In genomic region chr6:41225382-41225781, GRCm38 (mm10) we compare ENCODE assay signal across 21 mouse cellular contexts.
DNase-seq lines count a peak whose midpoint lies in the region; ATAC-seq lines count a peak whose summit lies in the region.
"Had no signal": no experiment of that assay in that cellular context is flagged by ENCODE, and none has a peak within 500 bp of the region (broad histone marks: within the 10 kb centered on the region; RNA-seq: fewer than 3 reads in every experiment).

No protein-coding gene starts in this region.

- H3K4me1 ChIP-seq in megakaryocyte, embryonic 14.5 days: peaks cover 17% of the 10 kb centered on the region
- H3K4me1 ChIP-seq: embryonic facial prominence, embryonic 13.5 days; embryonic facial prominence, embryonic 15.5 days; forebrain, embryonic 10.5 days; forebrain, embryonic 12.5 days had no signal

- ATAC-seq in megakaryocyte, adult 5-6 weeks (ENCODE audit: poor library complexity, severe bottlenecking): no peak
- ATAC-seq in hematopoietic stem cell, adult 5-6 weeks (replicated peaks in 1 of 2; ENCODE audit: insufficient read depth in 1 of 2, low FRiP score in 2 of 2, low TSS enrichment in 1 of 2, low read depth in 1 of 2, poor library complexity in 2 of 2, severe bottlenecking in 2 of 2): peak; percentile 14 to 27; a peak in 2 of 4 replicates
- ATAC-seq: forebrain, embryonic 14.5 days; forebrain, embryonic 16.5 days had no signal

- peak overlapping the region; percentile 15 for H3K4me3 ChIP-seq in megakaryocyte, embryonic 14.5 days (replicated peaks)
- H3K4me3 ChIP-seq: embryonic facial prominence, embryonic 13.5 days; embryonic facial prominence, embryonic 15.5 days; erythroblast, embryonic 14.5 days; forebrain, embryonic 10.5 days; forebrain, embryonic 12.5 days had no signal

- H3K36me3 ChIP-seq in megakaryocyte, embryonic 14.5 days (replicated peaks; ENCODE audit: low read length): no peaks in the 10 kb centered on the region
- H3K36me3 ChIP-seq: embryonic facial prominence, embryonic 13.5 days; embryonic facial prominence, embryonic 15.5 days; forebrain, embryonic 10.5 days; forebrain, embryonic 12.5 days had no signal

- H3K27me3 ChIP-seq in megakaryocyte, embryonic 14.5 days (replicated peaks): no peaks in the 10 kb centered on the region
- H3K27me3 ChIP-seq: embryonic facial prominence, embryonic 13.5 days; embryonic facial prominence, embryonic 15.5 days; forebrain, embryonic 12.5 days had no signal

- no peaks in the 10 kb centered on the region for H3K9me3 ChIP-seq in megakaryocyte, embryonic 14.5 days
- H3K9me3 ChIP-seq: embryonic facial prominence, embryonic 13.5 days; embryonic facial prominence, embryonic 15.5 days; forebrain, embryonic 10.5 days; forebrain, embryonic 12.5 days had no signal

- no peak for DNase-seq in adipocyte (ENCODE audit: low spot score)
- DNase-seq in gastrocnemius, postnatal 25 days: no peak
- DNase-seq: adrenal gland, adult 8-10 months; adrenal gland, postnatal 14 days; adrenal gland, postnatal 36 days; cerebellum, adult 11-12 months; cerebellum, adult 2 months; cerebellum, adult 9-10 months; cerebellum, postnatal 10 days; cerebellum, postnatal 25 days; embryo, embryonic 11 days had no signal
